Mouse (Mus musculus) kidney, adult 11 months (tissue): ENCODE data around the gene Gm20814.
"Not testable (repeated sequence)": the region's sequence is repeated elsewhere in the genome, so short reads cannot be mapped to it uniquely, and the experiment has no call there.

ENCODE experiments used
- DNase-seq: peaks from one replicate; pipeline ENCODE4 v3.0.0; 2022

The Gm20814 gene

DNA sequence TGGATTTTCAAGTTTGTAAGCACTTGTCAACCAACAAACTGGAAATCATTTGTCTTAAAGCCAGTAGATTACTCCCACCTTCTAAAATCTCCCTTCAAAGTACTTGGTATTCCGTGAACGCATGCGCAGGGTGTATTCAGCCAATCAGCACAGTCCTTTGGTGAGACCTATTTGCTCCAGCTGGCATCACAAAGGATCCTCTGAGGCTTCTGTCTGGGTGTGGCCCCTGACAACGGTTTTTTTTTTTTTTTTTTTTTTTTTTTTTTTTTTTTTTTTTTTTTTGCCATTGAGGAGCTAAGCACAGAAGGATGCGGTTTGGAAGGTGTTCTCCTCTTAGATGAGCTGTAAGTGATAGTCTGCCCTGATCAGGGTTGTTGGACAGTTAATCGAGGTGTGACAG, at the start of gene Gm20814:
TSS of gene Gm20814 (plus strand) at position 301 of the 400 bp plus-strand sequence.
- not testable (repeated sequence) for DNase-seq
